Mouse (Mus musculus) midbrain, embryonic 13.5 days (tissue): ENCODE results near the gene Meox1. TPM values are rescaled to one million over a fixed set of nuclear protein-coding genes. Genes with fewer than 3 reads are reported as not detected.

ENCODE experiments used
- ATAC-seq: fragments of 200-750 bp; cut with Nextera tagmentation; 2 replicates; pipeline ENCODE4 v1.8.0; 2017; ENCODE audit warnings: mild to moderate bottlenecking, moderate TSS enrichment, moderate library complexity
- H3K27ac ChIP-seq: fragments of 300-500 bp; sonication (generic); 2 replicates; pipeline ENCODE4 v1.5.1; 2015; ENCODE audit warnings: inconsistent platforms, mild to moderate bottlenecking, moderate library complexity
- H3K27me3 ChIP-seq: fragments of 300-500 bp; sonication (generic); 2 replicates; pipeline ENCODE4 v1.6.1; 2015; ENCODE audit warnings: mild to moderate bottlenecking, inconsistent platforms
- H3K36me3 ChIP-seq: fragments of 300-500 bp; sonication (generic); 2 replicates; pipeline ENCODE4 v1.6.1; 2015; ENCODE audit warnings: mild to moderate bottlenecking, inconsistent platforms
- H3K4me1 ChIP-seq: fragments of 300-500 bp; sonication (generic); replicated peaks from 2 replicates; pipeline ENCODE4 v1.6.1; 2015; ENCODE audit warnings: inconsistent platforms
- H3K4me2 ChIP-seq: fragments of 300-500 bp; sonication (generic); replicated peaks from 2 replicates; pipeline ENCODE4 v1.6.1; 2015; ENCODE audit warnings: moderate library complexity, mild to moderate bottlenecking, inconsistent platforms
- H3K4me3 ChIP-seq: fragments of 300-500 bp; sonication (generic); replicated peaks from 2 replicates; pipeline ENCODE4 v1.5.1; 2015; ENCODE audit warnings: mild to moderate bottlenecking, inconsistent platforms
- H3K9ac ChIP-seq: fragments of 300-500 bp; sonication (generic); replicated peaks from 2 replicates; pipeline ENCODE4 v1.6.1; 2015; ENCODE audit warnings: mild to moderate bottlenecking, inconsistent platforms
- H3K9me3 ChIP-seq: fragments of 300-500 bp; sonication (generic); 2 replicates; pipeline ENCODE4 v1.6.1; 2016; ENCODE audit warnings: mild to moderate bottlenecking, inconsistent platforms
- WGBS: fragments of 180-500 bp; shearing (Covaris S2); methylation state at CpG from one replicate; pipeline ENCODE4 v1.1.7; 2015; 5-methylcytosine and 5-hydroxymethylcytosine counted together
- polyA plus RNA-seq: library from polyadenylated mRNA; unstranded; fragments of >200 nt; fragmentation: Nextera tagmentation; extraction: Ambion mirVana; gene quantifications from 2 replicates; pipeline ENCODE4 v1.2.1, GENCODE M21; 2015

Gene Meox1
- 0.12 and 0.13 TPM in 2 replicates for polyA plus RNA-seq

GRCm38 (mm10) chr11:101894204-101894603 lies at the start of gene Meox1:
Gene Meox1 (minus strand): TSS chr11:101894374.
- Histone ChIP-seq H3K9ac (no peak within 1 kb of the TSS), H3K4me2 (no peak within 1 kb of the TSS), H3K36me3 (no peaks in the 10 kb centered on the region), H3K9me3 (no peaks in the 10 kb centered on the region), H3K27me3 (peaks cover 18% of the 10 kb centered on the region), H3K27ac (no peak within 1 kb of the TSS), H3K4me1 (peaks cover 28% of the 10 kb centered on the region), H3K4me3 (no peak within 1 kb of the TSS)
- WGBS: 37% methylated on average over 11 of the region's 11 CpGs
- ATAC-seq: no peak

GRCm38 (mm10) chr11:101943055-101943454 lies 48.9 kb upstream of the Meox1 start:
- Histone ChIP-seq H3K27me3 (peaks cover 16% of the 10 kb centered on the region), H3K36me3 (no peaks in the 10 kb centered on the region), H3K27ac (no peak overlapping the region), H3K4me3 (no peak overlapping the region), H3K4me1 (no peaks in the 10 kb centered on the region), H3K9me3 (no peaks in the 10 kb centered on the region), H3K4me2 (no peak overlapping the region), H3K9ac (no peak overlapping the region)
- no peak for ATAC-seq
- 40% methylated on average over 3 of the region's 3 CpGs for WGBS

- H3K9me3 ChIP-seq: no peaks in the 10 kb centered on the region
- H3K4me3 ChIP-seq: peak overlapping the region; percentile 41
- peaks cover 34% of the 10 kb centered on the region for H3K27me3 ChIP-seq
- peak overlapping the region; percentile 64 for H3K4me2 ChIP-seq
- no peaks in the 10 kb centered on the region for H3K36me3 ChIP-seq
- ATAC-seq: no peak
- peaks cover 11% of the 10 kb centered on the region for H3K4me1 ChIP-seq
- peak overlapping the region; percentile 65 for H3K9ac ChIP-seq
- H3K27ac ChIP-seq: 0 out of 2 replicates have a peak overlapping the region, but pooled peaks have one; percentile 3
- WGBS: 1% methylated on average over 31 of the region's 32 CpGs
Measured at GRCm38 (mm10) chr11:101937108-101937507, 42.9 kb upstream of the Meox1 start.

GRCm38 (mm10) chr11:101936421-101936820 lies 42.2 kb upstream of the Meox1 start:
- Histone ChIP-seq H3K27me3 (peaks cover 34% of the 10 kb centered on the region), H3K4me1 (peaks cover 11% of the 10 kb centered on the region), H3K27ac (no peak overlapping the region), H3K36me3 (no peaks in the 10 kb centered on the region), H3K9me3 (no peaks in the 10 kb centered on the region), H3K4me3 (no peak overlapping the region; the same call in 1 of the 2 replicates), H3K4me2 (no peak overlapping the region; the same call in 1 of the 2 replicates), H3K9ac (no peak overlapping the region)
- no peak for ATAC-seq
- WGBS: 32% methylated on average over 7 of the region's 7 CpGs

- no peaks in the 10 kb centered on the region for H3K36me3 ChIP-seq
- no peak overlapping the region for H3K27ac ChIP-seq
- no peak overlapping the region for H3K4me3 ChIP-seq
- peaks cover 34% of the 10 kb centered on the region for H3K27me3 ChIP-seq
- no peak overlapping the region for H3K9ac ChIP-seq
- H3K4me1 ChIP-seq: peaks cover 11% of the 10 kb centered on the region
- no peak overlapping the region for H3K4me2 ChIP-seq
- H3K9me3 ChIP-seq: no peaks in the 10 kb centered on the region
- ATAC-seq: no peak
- WGBS: 90% methylated on average over 3 of the region's 3 CpGs
Measured at GRCm38 (mm10) chr11:101935743-101936142, 41.6 kb upstream of the Meox1 start.

GRCm38 (mm10) chr11:101931978-101932377 lies 37.8 kb upstream of the Meox1 start:
- Histone ChIP-seq H3K9me3 (no peaks in the 10 kb centered on the region), H3K36me3 (no peaks in the 10 kb centered on the region), H3K4me2 (no peak overlapping the region), H3K9ac (no peak overlapping the region), H3K27me3 (peaks cover 23% of the 10 kb centered on the region), H3K4me3 (no peak overlapping the region), H3K4me1 (peaks cover 10% of the 10 kb centered on the region), H3K27ac (no peak overlapping the region)
- WGBS: 52% methylated on average over 4 of the region's 4 CpGs
- ATAC-seq: no peak

- no peak overlapping the region for H3K27ac ChIP-seq
- no peaks in the 10 kb centered on the region for H3K9me3 ChIP-seq
- H3K9ac ChIP-seq: no peak overlapping the region
- H3K4me1 ChIP-seq: peaks cover 7% of the 10 kb centered on the region
- H3K27me3 ChIP-seq: 0 out of 2 replicates have a peak, but pooled peaks cover 9% of the 10 kb centered on the region
- H3K4me3 ChIP-seq: no peak overlapping the region
- H3K4me2 ChIP-seq: no peak overlapping the region
- WGBS: 33% methylated on average over 25 of the region's 25 CpGs
- no peak for ATAC-seq
- no peaks in the 10 kb centered on the region for H3K36me3 ChIP-seq
Measured at GRCm38 (mm10) chr11:101928030-101928762, 34.0 kb upstream of the Meox1 start.

GRCm38 (mm10) chr11:101926951-101927589 lies 32.9 kb upstream of the Meox1 start:
- Histone ChIP-seq H3K9ac (no peak overlapping the region), H3K4me1 (peaks cover 7% of the 10 kb centered on the region), H3K9me3 (no peaks in the 10 kb centered on the region), H3K36me3 (no peaks in the 10 kb centered on the region), H3K27ac (no peak overlapping the region), H3K4me3 (no peak overlapping the region), H3K27me3 (0 out of 2 replicates have a peak, but pooled peaks cover 13% of the 10 kb centered on the region), H3K4me2 (no peak overlapping the region)
- whole genome bisulfite sequencing: 81% methylated on average over 10 of the region's 10 CpGs
- no peak for ATAC-seq

- no peak for ATAC-seq
- 0 out of 2 replicates have a peak, but pooled peaks cover 18% of the 10 kb centered on the region for H3K27me3 ChIP-seq
- H3K4me3 ChIP-seq: no peak overlapping the region
- H3K9ac ChIP-seq: no peak overlapping the region
- no peaks in the 10 kb centered on the region for H3K36me3 ChIP-seq
- peaks cover 7% of the 10 kb centered on the region for H3K4me1 ChIP-seq
- H3K27ac ChIP-seq: no peak overlapping the region
- H3K4me2 ChIP-seq: no peak overlapping the region
- 66% methylated on average over 6 of the region's 6 CpGs for WGBS
- H3K9me3 ChIP-seq: no peaks in the 10 kb centered on the region
Measured at GRCm38 (mm10) chr11:101925636-101926035, 31.5 kb upstream of the Meox1 start.

- Histone ChIP-seq H3K27me3 (0 out of 2 replicates have a peak, but pooled peaks cover 20% of the 10 kb centered on the region), H3K9me3 (no peaks in the 10 kb centered on the region), H3K9ac (no peak overlapping the region), H3K4me3 (no peak overlapping the region), H3K27ac (no peak overlapping the region), H3K36me3 (no peaks in the 10 kb centered on the region), H3K4me2 (no peak overlapping the region), H3K4me1 (peaks cover 7% of the 10 kb centered on the region)
- 76% methylated on average over 19 of the region's 19 CpGs for WGBS
- ATAC-seq: no peak
Measured at GRCm38 (mm10) chr11:101924441-101924976, 30.3 kb upstream of the Meox1 start.

- no peak for ATAC-seq
- H3K4me2 ChIP-seq: no peak overlapping the region
- H3K9me3 ChIP-seq: no peaks in the 10 kb centered on the region
- H3K4me3 ChIP-seq: no peak overlapping the region
- H3K27ac ChIP-seq: no peak overlapping the region
- WGBS: 91% methylated on average over 6 of the region's 6 CpGs
- no peaks in the 10 kb centered on the region for H3K36me3 ChIP-seq
- peaks cover 7% of the 10 kb centered on the region for H3K4me1 ChIP-seq
- no peak overlapping the region for H3K9ac ChIP-seq
- 0 out of 2 replicates have a peak, but pooled peaks cover 20% of the 10 kb centered on the region for H3K27me3 ChIP-seq
Measured at GRCm38 (mm10) chr11:101923988-101924387, 29.8 kb upstream of the Meox1 start.

GRCm38 (mm10) chr11:101921361-101921952 lies 27.3 kb upstream of the Meox1 start:
- H3K4me3 ChIP-seq: no peak overlapping the region
- no peak overlapping the region for H3K4me2 ChIP-seq
- no peak for ATAC-seq
- no peak overlapping the region for H3K9ac ChIP-seq
- no peaks in the 10 kb centered on the region for H3K4me1 ChIP-seq
- no peak overlapping the region for H3K27ac ChIP-seq
- no peaks in the 10 kb centered on the region for H3K36me3 ChIP-seq
- H3K27me3 ChIP-seq: peaks cover 33% of the 10 kb centered on the region; the same call in 1 of the 2 replicates
- H3K9me3 ChIP-seq: no peaks in the 10 kb centered on the region
- WGBS: 84% methylated on average over 12 of the region's 12 CpGs
